Mouse (Mus musculus) megakaryocyte, embryonic 14.5 days (primary cell): ENCODE results near the gene Scamp4.

ENCODE experiments used
- FLI1 ChIP-seq: IDR thresholded peaks from 2 replicates; pipeline ENCODE4 v1.6.1; 2012; ENCODE audit warnings: low read length, inconsistent platforms, mixed read lengths
- GATA1 ChIP-seq: IDR thresholded peaks from 3 replicates; pipeline ENCODE4 v1.6.1; 2012; ENCODE audit warnings: mixed read lengths, low read length, inconsistent platforms, borderline replicate concordance

GRCm38 (mm10) chr10:80619465-80620244 lies 17.0 kb downstream of the Scamp4 start:
- TF ChIP-seq FLI1 (no peak), GATA1 (no peak)
